Mouse (Mus musculus) spleen, adult 2 months (tissue): Measurements from ENCODE around the gene Scml4.

ENCODE experiments used
- CTCF ChIP-seq: fragments of 200-500 bp; IDR thresholded peaks from 2 replicates; pipeline ENCODE4 v1.5.1; 2011; ENCODE audit warnings: mild to moderate bottlenecking, inconsistent platforms; ENCODE audit not compliant: insufficient read depth, insufficient read length, insufficient replicate concordance; ENCODE audit errors: extremely low read depth
- POLR2A ChIP-seq: fragments of 200-500 bp; IDR thresholded peaks from 2 replicates; pipeline ENCODE4 v1.6.1; 2011; ENCODE audit warnings: low read depth, low read length, inconsistent platforms

DNA sequence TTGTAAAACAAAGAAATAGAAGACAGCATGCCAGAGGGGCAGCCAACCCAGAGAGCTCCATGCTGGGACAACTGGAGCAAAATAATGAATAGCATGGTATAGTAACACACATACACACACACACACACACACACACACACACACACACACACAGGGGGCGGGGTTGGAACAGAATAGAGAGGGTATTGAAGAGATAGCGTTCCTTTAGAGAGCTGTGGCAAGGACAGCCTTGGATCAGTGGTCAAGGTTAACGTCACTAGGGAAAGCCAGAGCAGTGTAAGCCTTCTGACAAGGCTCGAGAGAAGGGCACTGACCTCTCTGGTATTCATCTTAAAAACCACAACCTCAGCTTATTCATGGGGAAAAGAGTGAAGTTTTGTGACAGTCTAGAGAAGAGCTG is 124.7 kb downstream of the Scml4 start:
- TF ChIP-seq CTCF = no peak
- TF ChIP-seq POLR2A = no peak
